Mouse (Mus musculus) erythroblast, adult 5-6 weeks (primary cell): ENCODE measurements around the gene Ppdpf. TPM values are rescaled to one million over a fixed set of nuclear protein-coding genes. Genes with fewer than 3 reads are reported as not detected.
"Not testable (repeated sequence)": the region's sequence is repeated elsewhere in the genome, so short reads cannot be mapped to it uniquely, and the experiment has no call there.

Source experiments
- ATAC-seq: replicated peaks from 2 replicates; pipeline ENCODE4 v1.8.0; 2016; ENCODE audit warnings: moderate number of reproducible peaks, mild to moderate bottlenecking, moderate TSS enrichment, inconsistent platforms; ENCODE audit not compliant: poor library complexity, low FRiP score, severe bottlenecking
- total RNA-seq, 2 experiments: library from RNA; stranded (forward) in 1 of 2; stranded (reverse) in 1 of 2; fragments of 150-400 nt in 1 of 2; fragments of 200-764, 138-1000 nt in 1 of 2; gene quantifications; 2 replicates each; pipeline versions ENCODE4 v1.2.3 to v1.2.4; 2015 to 2017; ENCODE audit warnings: low replicate concordance in 2 of 2

Gene Ppdpf
- total RNA-seq, 2 experiments from 2014 or later: 6.9 to 74.6 TPM

DNA sequence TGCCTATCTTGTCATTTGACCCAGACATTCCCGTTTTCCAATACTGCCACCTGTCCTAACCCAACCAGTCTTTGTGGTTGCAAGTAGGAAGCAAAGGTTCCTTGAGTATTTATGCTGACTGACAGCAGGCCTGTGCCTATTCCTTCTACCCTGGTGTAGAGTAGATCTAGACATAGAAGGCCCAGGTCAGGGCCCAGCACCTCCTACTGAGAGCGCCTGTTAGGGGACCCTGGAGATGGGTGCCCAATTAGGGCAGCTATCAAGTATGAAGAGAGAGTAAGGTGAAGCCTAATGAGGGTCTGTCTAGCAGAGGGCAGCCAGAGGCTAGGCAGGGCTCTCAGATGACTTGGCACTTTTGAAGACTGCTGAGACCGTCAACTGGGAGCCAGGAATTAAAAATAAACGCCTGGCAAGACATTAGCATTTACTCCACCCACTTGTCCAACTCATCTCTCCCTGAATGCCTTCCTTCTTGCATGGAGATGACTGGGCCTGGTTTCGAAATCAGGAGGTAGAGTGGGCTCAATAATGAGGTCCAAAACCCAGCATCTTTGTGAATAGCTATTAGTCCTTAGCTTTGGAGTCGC is 29.2 kb upstream of the Ppdpf start:
- ATAC-seq: no peak

- no peak for ATAC-seq
These were observed 28.6 kb upstream of the Ppdpf start for GRCm38 (mm10) chr2:181158471-181158870.

GRCm38 (mm10) chr2:181159091-181159514 is 27.9 kb upstream of the Ppdpf start:
- no peak for ATAC-seq

DNA sequence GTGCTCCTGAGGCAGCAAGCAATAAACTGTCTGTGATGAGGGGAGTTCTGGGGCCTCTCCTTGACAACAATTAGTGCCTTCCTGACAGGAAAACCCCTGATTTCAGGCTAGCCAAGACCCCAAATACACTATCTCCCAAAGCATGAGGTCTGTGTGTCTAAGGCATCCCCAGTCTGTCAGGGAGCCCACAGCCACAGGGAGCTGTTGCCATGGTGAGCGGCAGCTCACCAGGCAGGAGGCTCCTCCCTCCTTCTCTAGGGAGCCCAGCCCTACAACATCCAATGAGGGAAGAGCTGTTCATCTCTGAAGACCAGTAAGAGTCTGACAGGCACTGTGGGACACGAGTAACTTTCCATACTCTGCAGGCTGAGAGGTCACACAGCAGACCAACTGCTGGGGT is 27.3 kb upstream of the Ppdpf start:
- ATAC-seq: no peak

DNA sequence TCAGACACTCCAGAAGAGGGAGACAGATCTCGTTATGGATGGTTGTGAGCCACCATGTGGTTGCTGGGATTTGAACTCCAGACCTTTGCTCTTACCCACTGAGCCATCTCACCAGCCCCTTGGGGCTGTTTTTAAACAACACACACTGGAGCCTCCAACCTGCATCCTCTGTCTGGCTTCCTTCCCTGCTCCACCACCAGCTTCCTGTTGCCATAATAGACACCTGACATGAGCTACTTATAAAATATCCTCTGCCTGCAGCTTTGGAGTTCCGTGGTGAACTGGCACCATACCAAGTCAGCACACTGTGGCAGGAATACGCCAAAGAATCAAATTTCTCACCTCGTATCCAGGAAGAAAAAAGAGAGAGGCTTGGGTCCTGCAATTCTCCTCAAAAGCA is 26.2 kb upstream of the Ppdpf start:
- no peak for ATAC-seq

DNA sequence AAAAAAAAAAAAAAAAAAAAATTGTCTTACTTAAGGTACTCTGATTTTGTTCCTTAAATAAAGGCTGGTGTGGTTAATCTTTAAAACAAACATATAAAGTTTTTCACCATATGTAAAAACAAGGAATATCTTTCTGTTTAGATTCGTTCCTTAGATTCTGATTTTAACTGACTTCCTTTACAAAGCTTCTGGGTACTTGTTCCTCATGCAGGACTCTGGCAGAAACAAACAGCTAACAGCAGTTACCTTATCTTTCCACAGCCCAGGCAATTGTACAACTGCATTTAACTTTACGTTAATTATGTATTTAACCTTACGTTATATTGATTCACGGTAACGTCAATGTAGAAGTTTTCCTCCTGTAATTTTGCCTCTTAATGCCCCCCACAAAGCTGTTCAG is 20.6 kb upstream of the Ppdpf start:
- no peak for ATAC-seq

DNA sequence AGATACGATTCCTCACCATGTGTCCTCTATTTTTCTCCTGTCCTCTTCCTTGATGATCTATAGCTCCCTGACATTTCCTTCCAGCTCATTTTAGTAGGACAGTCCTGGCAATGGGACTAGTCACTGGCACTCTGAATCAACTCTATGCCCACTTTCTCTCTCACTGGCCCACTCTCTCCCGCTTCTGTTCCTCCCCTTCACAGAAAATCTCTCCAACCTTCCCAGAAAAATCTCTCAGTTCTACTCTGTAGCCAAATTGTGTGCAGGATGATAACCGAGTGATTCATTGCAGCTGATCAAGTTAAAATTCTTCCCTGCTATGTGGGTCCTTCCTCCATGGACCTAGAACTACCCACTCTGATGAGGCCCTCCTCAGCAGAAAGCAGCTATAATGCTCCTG is 12.4 kb upstream of the Ppdpf start:
- ATAC-seq: no peak

- ATAC-seq: no peak
These were observed 9.0 kb upstream of the Ppdpf start for GRCm38 (mm10) chr2:181178015-181178414.

DNA sequence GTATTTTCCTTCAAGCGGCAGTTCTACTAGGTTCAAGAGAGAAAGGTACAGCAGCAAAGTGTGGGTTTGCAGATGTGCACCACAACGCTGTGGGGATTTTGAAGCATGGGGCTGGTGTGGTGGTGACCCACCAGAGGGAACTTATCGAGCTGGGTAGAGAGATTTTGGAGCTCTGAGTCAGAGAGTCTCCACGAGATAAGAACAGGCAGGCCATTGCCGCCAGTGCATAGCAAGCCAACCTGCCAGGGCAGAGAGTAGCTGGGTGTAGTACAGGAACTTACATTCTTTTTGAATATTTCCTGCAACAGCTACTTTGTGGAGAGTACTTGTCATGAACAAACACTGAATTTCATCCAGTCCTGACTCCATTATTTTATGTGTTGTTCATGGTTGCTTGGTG is 8.6 kb upstream of the Ppdpf start:
- ATAC-seq: no peak

GRCm38 (mm10) chr2:181180898-181181297 is 6.1 kb upstream of the Ppdpf start:
- ATAC-seq: no peak

GRCm38 (mm10) chr2:181186635-181187034 is 412 bp upstream of the Ppdpf start:
- peak; percentile 85 for ATAC-seq

- peak; percentile 18; the same call in 1 of the 2 replicates for ATAC-seq
These were observed 1.6 kb downstream of the Ppdpf start for GRCm38 (mm10) chr2:181188681-181189080.

DNA sequence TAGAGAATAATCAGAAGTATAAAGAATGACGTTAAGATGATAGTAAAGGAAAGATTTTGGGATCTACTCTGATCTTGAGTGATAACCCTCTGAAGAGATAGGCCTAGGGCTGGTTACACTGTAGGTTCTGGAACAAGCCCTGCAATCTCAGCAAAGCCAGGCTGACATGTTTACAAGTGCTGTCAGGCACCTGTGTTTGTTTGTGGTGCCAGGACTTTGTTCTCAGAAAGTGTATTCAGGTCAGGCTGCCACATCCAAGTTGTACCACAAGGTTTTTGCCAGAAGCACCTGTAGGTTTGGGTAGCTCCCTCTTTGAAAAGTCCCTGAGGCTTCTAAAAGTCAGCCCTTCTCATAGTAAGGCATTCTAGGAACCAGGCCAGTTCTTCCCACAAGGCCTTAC is 2.3 kb downstream of the Ppdpf start:
- ATAC-seq: no peak

DNA sequence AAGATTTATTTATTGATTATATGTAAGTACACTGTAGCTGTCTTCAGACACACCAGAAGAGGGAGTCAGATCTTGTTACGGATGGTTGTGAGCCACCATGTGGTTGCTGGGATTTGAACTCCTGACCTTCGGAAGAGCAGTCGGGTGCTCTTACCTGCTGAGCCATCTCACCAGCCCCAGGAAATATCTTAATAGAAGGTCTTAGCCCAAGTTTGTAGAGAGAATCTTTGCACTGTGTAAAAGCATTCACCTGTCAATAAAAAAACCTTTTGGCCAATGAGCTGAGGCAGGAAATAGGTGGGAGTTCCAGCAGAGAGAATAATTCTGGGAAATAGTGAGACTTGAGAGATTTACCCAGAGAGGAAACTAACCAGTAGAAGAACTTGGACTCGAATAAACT is 4.3 kb downstream of the Ppdpf start:
- not testable (repeated sequence) for ATAC-seq

DNA sequence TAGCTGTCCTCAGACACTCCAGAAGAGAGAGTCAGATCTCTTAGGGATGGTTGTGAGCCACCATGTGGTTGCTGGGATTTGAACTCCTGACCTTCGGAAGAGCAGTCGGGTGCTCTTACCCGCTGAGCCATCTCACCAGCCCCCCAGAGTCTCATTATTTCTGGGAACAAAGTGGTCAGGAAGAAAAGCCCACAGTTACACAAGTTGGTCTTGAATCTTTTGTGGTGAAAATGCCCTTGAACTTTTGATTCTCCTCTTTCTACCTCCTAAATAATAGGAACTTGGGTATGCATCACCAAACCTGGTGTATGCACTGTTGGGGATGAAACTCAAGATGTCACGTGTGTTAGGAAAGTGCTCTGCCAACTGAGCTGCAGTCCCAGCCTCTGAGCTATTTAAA is 4.9 kb downstream of the Ppdpf start:
- no peak for ATAC-seq

GRCm38 (mm10) chr2:181193044-181193443 is 6.0 kb downstream of the Ppdpf start:
- no peak for ATAC-seq

DNA sequence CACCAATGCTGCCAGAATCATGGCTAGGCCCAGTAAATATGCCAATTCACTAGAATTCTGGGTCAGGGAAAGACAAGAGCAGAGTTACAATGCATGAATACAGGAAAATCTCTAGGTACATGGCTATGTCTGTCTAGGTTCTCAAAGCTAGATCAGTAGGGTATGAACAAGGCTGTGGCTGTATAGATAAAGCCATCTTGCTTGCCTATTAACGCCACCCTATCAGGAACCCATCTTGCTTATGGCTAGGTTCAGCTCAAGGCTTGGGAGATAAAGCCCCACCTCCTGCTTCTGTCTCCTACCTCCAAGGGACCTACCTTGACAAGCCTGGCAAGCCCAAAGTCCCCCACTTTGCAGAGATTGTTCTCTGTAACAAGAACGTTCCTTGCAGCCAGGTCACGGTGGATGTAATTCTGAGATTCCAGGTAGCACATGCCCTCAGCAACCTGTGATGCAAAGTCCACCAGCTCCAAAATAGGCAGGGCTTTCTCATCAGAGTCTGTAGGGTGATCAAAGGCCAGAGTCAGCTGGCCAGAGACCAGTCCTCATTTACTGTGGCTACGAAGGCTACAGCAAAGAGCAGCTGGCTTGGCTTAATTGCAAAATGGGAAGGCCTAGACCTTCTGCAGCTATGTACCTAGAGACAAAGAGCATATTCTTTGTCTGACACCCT is 9.7 kb downstream of the Ppdpf start:
- no peak for ATAC-seq

DNA sequence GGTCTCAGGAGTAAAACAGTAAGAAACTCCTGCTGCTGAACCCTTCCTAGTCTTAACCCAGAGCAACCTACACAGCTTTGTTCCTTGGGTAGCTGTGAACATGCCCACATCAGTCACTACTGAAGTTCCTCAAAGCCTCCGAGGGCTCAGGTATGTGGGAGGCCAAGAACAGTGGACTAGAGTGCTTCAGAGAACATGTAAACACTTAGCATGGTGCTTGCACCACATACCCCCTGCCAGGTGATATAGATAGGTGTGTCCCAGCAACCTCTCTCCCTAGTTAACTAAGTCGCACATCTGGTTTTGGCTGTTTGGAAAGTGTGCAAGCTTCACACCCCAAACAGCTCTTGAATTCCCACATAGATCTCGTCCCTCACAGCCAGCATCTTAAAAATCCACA is 14.6 kb downstream of the Ppdpf start:
- ATAC-seq: no peak

DNA sequence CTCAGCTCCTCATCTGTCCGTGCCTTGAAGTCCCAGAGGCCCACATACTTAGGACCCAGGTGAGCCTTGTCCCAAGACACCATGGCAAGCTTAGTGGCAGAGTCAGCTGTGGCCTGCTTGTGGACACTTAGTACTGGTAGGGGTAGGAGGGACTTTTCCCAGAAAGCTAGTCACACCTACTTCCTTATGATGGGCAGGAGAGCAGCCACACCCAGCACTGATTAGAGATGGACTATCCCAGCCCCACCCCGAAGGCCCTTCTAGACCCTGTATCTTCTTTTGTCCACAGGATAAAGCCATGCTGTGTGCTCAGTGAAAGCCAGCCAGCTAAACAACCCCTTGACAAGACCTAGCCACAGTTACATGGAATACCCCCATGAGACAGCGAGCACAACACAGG is 15.4 kb downstream of the Ppdpf start, which contains the start of gene Ptk6:
Gene Ptk6, minus strand, starts transcription at position 368 of the 400 bp plus-strand sequence.
- ATAC-seq: no peak

DNA sequence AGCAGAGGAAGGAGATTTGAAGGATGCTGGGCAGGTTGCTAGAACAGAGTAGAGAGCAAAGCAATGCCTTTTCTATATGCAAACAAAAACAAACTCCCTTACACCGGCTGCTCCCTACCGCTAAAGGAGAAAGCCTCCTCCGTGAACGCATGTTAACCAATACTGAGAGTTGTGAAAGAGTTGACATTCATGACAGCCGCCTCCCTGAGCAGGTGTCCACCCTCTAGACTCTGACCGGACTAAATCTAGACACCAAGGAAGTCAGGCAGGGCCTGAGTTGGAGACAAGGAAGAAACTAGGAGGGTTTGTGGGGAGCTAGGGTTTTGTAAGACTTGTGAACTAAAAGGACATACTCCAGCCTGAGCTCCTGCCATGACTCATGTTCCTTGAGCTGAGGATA is 15.8 kb downstream of the Ppdpf start:
- no peak for ATAC-seq

- peak; percentile 71 for ATAC-seq
These were observed 18.6 kb downstream of the Ppdpf start for GRCm38 (mm10) chr2:181205678-181206077.

GRCm38 (mm10) chr2:181206118-181206517 is 19.1 kb downstream of the Ppdpf start:
- ATAC-seq: peak; percentile 87
